Mouse (Mus musculus) heart, embryonic 13.5 days (tissue): Measurements from ENCODE around the gene Gpr55. TPM values are rescaled to one million over a fixed set of nuclear protein-coding genes. Genes with fewer than 3 reads are reported as not detected.

Experiments
- ATAC-seq: fragments of 200-750 bp; cut with Nextera tagmentation; 2 replicates; pipeline ENCODE4 v1.8.0; 2017; ENCODE audit warnings: moderate TSS enrichment; ENCODE audit not compliant: insufficient number of reproducible peaks, low FRiP score, low TSS enrichment; ENCODE audit errors: extremely low read depth
- H3K27ac ChIP-seq: fragments of 300-500 bp; sonication (generic); replicated peaks from 2 replicates; pipeline ENCODE4 v1.5.1; 2015; ENCODE audit warnings: moderate library complexity, mild to moderate bottlenecking, inconsistent platforms
- H3K27me3 ChIP-seq: fragments of 300-500 bp; sonication (generic); replicated peaks from 2 replicates; pipeline ENCODE4 v1.6.1; 2015; ENCODE audit warnings: mild to moderate bottlenecking, inconsistent platforms
- H3K36me3 ChIP-seq: fragments of 300-500 bp; sonication (generic); 2 replicates; pipeline ENCODE4 v1.6.1; 2015; ENCODE audit warnings: mild to moderate bottlenecking, inconsistent platforms
- H3K4me1 ChIP-seq: fragments of 300-500 bp; sonication (generic); 2 replicates; pipeline ENCODE4 v1.6.1; 2015; ENCODE audit warnings: inconsistent platforms
- H3K4me2 ChIP-seq: fragments of 300-500 bp; sonication (generic); 2 replicates; pipeline ENCODE4 v1.6.1; 2015; ENCODE audit warnings: inconsistent platforms, mild to moderate bottlenecking, moderate library complexity
- H3K4me3 ChIP-seq: fragments of 300-500 bp; sonication (generic); 2 replicates; pipeline ENCODE4 v1.5.1; 2015; ENCODE audit warnings: moderate library complexity, mild to moderate bottlenecking, inconsistent platforms
- H3K9ac ChIP-seq: fragments of 300-500 bp; sonication (generic); 2 replicates; pipeline ENCODE4 v1.6.1; 2015; ENCODE audit warnings: inconsistent platforms, mild to moderate bottlenecking, moderate library complexity
- H3K9me3 ChIP-seq: fragments of 300-500 bp; sonication (generic); 2 replicates; pipeline ENCODE4 v1.6.1; 2016; ENCODE audit warnings: inconsistent platforms
- WGBS: fragments of 180-500 bp; shearing (Covaris S2); methylation state at CpG from one replicate; pipeline ENCODE4 v1.1.7; 2015; ENCODE audit warnings: mixed read lengths; 5-methylcytosine and 5-hydroxymethylcytosine counted together
- polyA plus RNA-seq: library from polyadenylated mRNA; unstranded; fragments of >200 nt; fragmentation: Nextera tagmentation; extraction: Ambion mirVana; gene quantifications from 2 replicates; pipeline ENCODE4 v1.2.1, GENCODE M21; 2015

The Gpr55 gene
- polyA plus RNA-seq, 1 experiment from 2014 or later: 0.04 TPM

GRCm38 (mm10) chr1:85896781-85897700, 63.8 kb downstream of the Gpr55 start:
- ATAC-seq: no peak
- 41% methylated on average over 12 of the region's 12 CpGs for WGBS
- Histone ChIP-seq H3K27ac (peak overlapping the region; percentile 90), H3K27me3 (no peaks in the 10 kb centered on the region), H3K9ac (peak overlapping the region; percentile 95), H3K4me1 (peaks cover 74% of the 10 kb centered on the region), H3K4me3 (peak overlapping the region; percentile 94), H3K4me2 (peak overlapping the region; percentile 86), H3K9me3 (no peaks in the 10 kb centered on the region), H3K36me3 (no peaks in the 10 kb centered on the region; the same call in 1 of the 2 replicates)

- Histone ChIP-seq H3K27ac (peak overlapping the region; percentile 90), H3K4me1 (peaks cover 65% of the 10 kb centered on the region), H3K9ac (peak overlapping the region; percentile 95), H3K4me2 (peak overlapping the region; percentile 86), H3K36me3 (no peaks in the 10 kb centered on the region; the same call in 1 of the 2 replicates), H3K27me3 (no peaks in the 10 kb centered on the region), H3K4me3 (peak overlapping the region; percentile 94), H3K9me3 (no peaks in the 10 kb centered on the region)
- ATAC-seq: no peak
- 77% methylated on average over 5 of the region's 5 CpGs for WGBS
Measured at GRCm38 (mm10) chr1:85896110-85896509, 64.7 kb downstream of the Gpr55 start.

- Histone ChIP-seq H3K27ac (peak overlapping the region; percentile 90), H3K4me1 (peaks cover 58% of the 10 kb centered on the region), H3K9ac (peak overlapping the region; percentile 95), H3K36me3 (no peaks in the 10 kb centered on the region; the same call in 1 of the 2 replicates), H3K9me3 (no peaks in the 10 kb centered on the region), H3K4me3 (peak overlapping the region; percentile 94), H3K27me3 (no peaks in the 10 kb centered on the region), H3K4me2 (peak overlapping the region; percentile 86)
- 6% methylated on average over 15 of the region's 15 CpGs for WGBS
- peak; percentile 41; the same call in 1 of the 2 replicates for ATAC-seq
Measured at GRCm38 (mm10) chr1:85895391-85895837, 65.4 kb downstream of the Gpr55 start.

- peak overlapping the region; percentile 95 for H3K9ac ChIP-seq
- peak overlapping the region; percentile 94 for H3K4me3 ChIP-seq
- WGBS: under 1% methylated on average over 30 of the region's 30 CpGs
- H3K36me3 ChIP-seq: no peaks in the 10 kb centered on the region; the same call in 1 of the 2 replicates
- peak overlapping the region; percentile 90 for H3K27ac ChIP-seq
- no peaks in the 10 kb centered on the region for H3K9me3 ChIP-seq
- no peak for ATAC-seq
- no peaks in the 10 kb centered on the region for H3K27me3 ChIP-seq
- H3K4me2 ChIP-seq: peak overlapping the region; percentile 86
- H3K4me1 ChIP-seq: peaks cover 52% of the 10 kb centered on the region
Measured at GRCm38 (mm10) chr1:85894748-85895360, 66.0 kb downstream of the Gpr55 start.

- H3K36me3 ChIP-seq: no peaks in the 10 kb centered on the region; the same call in 1 of the 2 replicates
- no peaks in the 10 kb centered on the region for H3K27me3 ChIP-seq
- peak within 1 kb of the TSS; percentile 94 for H3K4me3 ChIP-seq
- H3K27ac ChIP-seq: peak within 1 kb of the TSS; percentile 90
- peak within 1 kb of the TSS; percentile 95 for H3K9ac ChIP-seq
- WGBS: under 1% methylated on average over 35 of the region's 35 CpGs
- H3K4me1 ChIP-seq: peaks cover 46% of the 10 kb centered on the region
- H3K4me2 ChIP-seq: peak within 1 kb of the TSS; percentile 86
- H3K9me3 ChIP-seq: no peaks in the 10 kb centered on the region
- ATAC-seq: 0 out of 2 replicates have a peak, but pooled peaks have one; percentile 35
Measured at GRCm38 (mm10) chr1:85894231-85894747, 66.5 kb downstream of the Gpr55 start, which contains the start of gene Itm2c. Itm2c (plus strand) TSS chr1:85894281.

Other genes with a start within 250 kb of the Gpr55 start
- 1.3 and 1.6 TPM in 2 replicates for gene A630001G21Rik, start 182.4 kb downstream of the Gpr55 start, polyA plus RNA-seq
- gene Cab39, start 167.6 kb downstream of the Gpr55 start, polyA plus RNA-seq: 20.6 and 20.8 TPM in 2 replicates
- gene Itm2c, start 66.7 kb downstream of the Gpr55 start, polyA plus RNA-seq: 246 and 255 TPM in 2 replicates
- gene 4933407L21Rik, start 32.5 kb downstream of the Gpr55 start, polyA plus RNA-seq: 0.19 TPM in 1 of 2 replicates, not detected in the other
- not detected in 2 replicates for gene Spata3, start 55.8 kb upstream of the Gpr55 start, polyA plus RNA-seq
- gene 2810459M11Rik, start 84.9 kb upstream of the Gpr55 start, polyA plus RNA-seq: 0.67 and 0.89 TPM in 2 replicates
- 126 and 140 TPM in 2 replicates for gene Psmd1, start 103.4 kb upstream of the Gpr55 start, polyA plus RNA-seq
- gene Htr2b, start 151.0 kb upstream of the Gpr55 start, polyA plus RNA-seq: 0.20 and 0.39 TPM in 2 replicates
- gene Gm21972, start 172.6 kb upstream of the Gpr55 start, polyA plus RNA-seq: 0.28 TPM in 1 of 2 replicates, not detected in the other
- gene Armc9, start 193.8 kb upstream of the Gpr55 start, polyA plus RNA-seq: 12.9 and 13.7 TPM in 2 replicates